Mouse (Mus musculus): ENCODE measurements around the gene Usp49.

The Usp49 gene

GRCm38 (mm10) chr17:47691650-47692049, 61.2 kb downstream of the Usp49 start:
- in situ Hi-C loops (cut with MboI; ENCODE audit: low sequenced_read_pairs), result no loop called here

- in situ Hi-C loops (cut with MboI; ENCODE audit: low sequenced_read_pairs), result no loop called here
These were observed 63.4 kb downstream of the Usp49 start for GRCm38 (mm10) chr17:47693671-47694441.

GRCm38 (mm10) chr17:47694442-47694502, 63.8 kb downstream of the Usp49 start, which contains the start of gene Gm21981:
Gm21981 (minus strand) TSS chr17:47694455.
- in situ Hi-C loops (cut with MboI; ENCODE audit: low sequenced_read_pairs), result no loop called here

- in situ Hi-C loops (cut with MboI; ENCODE audit: low sequenced_read_pairs), result no loop called here
These were observed 64.2 kb downstream of the Usp49 start, which contains the start of gene Prickle4 for GRCm38 (mm10) chr17:47694503-47695336. Prickle4 (minus strand) TSS chr17:47694736.

GRCm38 (mm10) chr17:47695337-47695710, 64.8 kb downstream of the Usp49 start:
- in situ Hi-C loops (cut with MboI; ENCODE audit: low sequenced_read_pairs), result no loop called here

GRCm38 (mm10) chr17:47698156-47698555, 67.7 kb downstream of the Usp49 start:
- in situ Hi-C loops (cut with MboI; ENCODE audit: low sequenced_read_pairs), result no loop called here

GRCm38 (mm10) chr17:47699055-47699454, 68.6 kb downstream of the Usp49 start:
- in situ Hi-C loops (cut with MboI; ENCODE audit: low sequenced_read_pairs), result no loop called here

- in situ Hi-C loops (cut with MboI; ENCODE audit: low sequenced_read_pairs), result no loop called here
These were observed 71.3 kb downstream of the Usp49 start for GRCm38 (mm10) chr17:47701793-47702192.

- in situ Hi-C loops (cut with MboI; ENCODE audit: low sequenced_read_pairs), result no loop called here
These were observed 72.3 kb downstream of the Usp49 start for GRCm38 (mm10) chr17:47702548-47703345.

- in situ Hi-C loops (cut with MboI; ENCODE audit: low sequenced_read_pairs), result no loop called here
These were observed 73.1 kb downstream of the Usp49 start for GRCm38 (mm10) chr17:47703556-47703955.

GRCm38 (mm10) chr17:47704692-47705091, 74.2 kb downstream of the Usp49 start:
- in situ Hi-C loops (cut with MboI; ENCODE audit: low sequenced_read_pairs), result no loop called here

- in situ Hi-C loops (cut with MboI; ENCODE audit: low sequenced_read_pairs), result no loop called here
These were observed 75.7 kb downstream of the Usp49 start for GRCm38 (mm10) chr17:47706196-47706595.

GRCm38 (mm10) chr17:47707961-47708360, 77.5 kb downstream of the Usp49 start:
- in situ Hi-C loops (cut with MboI; ENCODE audit: low sequenced_read_pairs), result no loop called here

GRCm38 (mm10) chr17:47708972-47709371, 78.5 kb downstream of the Usp49 start:
- in situ Hi-C loops (cut with MboI; ENCODE audit: low sequenced_read_pairs), result no loop called here

GRCm38 (mm10) chr17:47710036-47710435, 79.5 kb downstream of the Usp49 start:
- in situ Hi-C loops (cut with MboI; ENCODE audit: low sequenced_read_pairs), result no loop called here

- in situ Hi-C loops (cut with MboI; ENCODE audit: low sequenced_read_pairs), result no loop called here
These were observed 81.4 kb downstream of the Usp49 start for GRCm38 (mm10) chr17:47711883-47712282.

GRCm38 (mm10) chr17:47712889-47713571, 82.5 kb downstream of the Usp49 start:
- in situ Hi-C loops (cut with MboI; ENCODE audit: low sequenced_read_pairs), result no loop called here

GRCm38 (mm10) chr17:47715037-47715436, 84.5 kb downstream of the Usp49 start:
- in situ Hi-C loops (cut with MboI; ENCODE audit: low sequenced_read_pairs), result no loop called here

GRCm38 (mm10) chr17:47721183-47721582, 90.7 kb downstream of the Usp49 start:
- in situ Hi-C loops (cut with MboI; ENCODE audit: low sequenced_read_pairs), result no loop called here

GRCm38 (mm10) chr17:47726566-47726965, 96.1 kb downstream of the Usp49 start, which contains the start of gene Pgc:
Pgc (plus strand) TSS chr17:47726842.
- in situ Hi-C loops (cut with MboI; ENCODE audit: low sequenced_read_pairs), result no loop called here

Data from CH12F3 (cell line).